Mouse (Mus musculus) heart, postnatal 0 days (tissue): Measurements from ENCODE around the gene Dclre1a.

Experiments used
- CTCF ChIP-seq: IDR thresholded peaks from 2 replicates; pipeline ENCODE4 v1.5.1; 2016; ENCODE audit warnings: antibody characterized with exemption, control low read depth, low read depth
- EP300 ChIP-seq: IDR thresholded peaks from 2 replicates; pipeline ENCODE4 v1.6.1; 2016; ENCODE audit warnings: antibody characterized with exemption, low read depth

DNA sequence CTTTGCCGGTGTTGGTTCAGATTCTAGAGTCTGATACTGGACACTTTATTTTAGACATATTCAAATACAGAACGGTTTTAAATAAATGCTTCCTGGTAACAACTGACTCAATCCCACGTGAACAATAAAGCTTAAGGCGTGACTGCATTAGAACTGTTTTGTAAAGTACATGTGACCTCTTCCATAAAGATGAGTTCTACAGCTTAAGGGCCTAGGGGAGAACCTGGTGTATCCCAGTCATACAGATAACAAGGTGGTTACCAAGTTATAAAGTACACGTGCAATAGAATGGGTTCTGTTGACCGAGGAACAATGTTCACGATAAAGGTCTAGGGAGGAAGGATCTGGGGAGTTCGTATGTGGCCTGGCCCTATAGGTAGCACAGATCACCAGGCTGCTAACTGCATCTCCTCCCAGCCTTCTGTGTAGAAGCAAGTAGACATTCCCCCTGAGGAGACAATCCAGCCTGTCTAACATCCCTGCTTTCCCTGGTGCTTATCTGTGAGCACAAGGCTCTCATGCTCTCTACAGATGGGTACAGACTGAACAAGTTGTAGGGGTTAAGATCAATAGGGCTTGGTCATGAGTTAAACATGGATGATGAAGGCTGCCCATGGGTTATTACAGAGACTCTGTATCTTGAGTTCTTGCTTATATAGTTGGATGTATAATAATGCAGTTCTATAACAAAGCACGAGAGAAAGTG is 14.6 kb upstream of the Dclre1a start:
- TF ChIP-seq EP300 (no peak), CTCF (no peak)
